Mouse (Mus musculus): Measurements from ENCODE around the gene Bfsp2. TPM values are rescaled to one million over a fixed set of nuclear protein-coding genes. Genes with fewer than 3 reads are reported as not detected.

The Bfsp2 gene
- polyA plus RNA-seq, 1 experiment from 2014 or later = 2.3 TPM

- Histone ChIP-seq H3K27ac (replicated peaks) (peak overlapping the region; percentile 35; the same call in 1 of the 2 replicates), H3K4me3 (no peak overlapping the region), H3K4me2 (replicated peaks) (no peak overlapping the region), H3K9me3 (no peaks in the 10 kb centered on the region), H3K27me3 (no peaks in the 10 kb centered on the region), H3K4me1 (peaks cover 10% of the 10 kb centered on the region), H3K36me3 (0 out of 2 replicates have a peak, but pooled peaks cover 2% of the 10 kb centered on the region), H3K9ac (replicated peaks) (no peak overlapping the region)
- WGBS = 47% methylated on average over 8 of the region's 8 CpGs
- ATAC-seq (replicated peaks) = no peak; the same call in 1 of the 2 replicates
Observed at GRCm38 (mm10) chr9:103480603-103481220, 492 bp upstream of the Bfsp2 start.

GRCm38 (mm10) chr9:103475414-103475813 lies 4.8 kb downstream of the Bfsp2 start:
- H3K4me2 ChIP-seq (replicated peaks) = no peak overlapping the region
- peaks cover 14% of the 10 kb centered on the region for H3K4me1 ChIP-seq
- no peak for ATAC-seq (replicated peaks)
- no peak overlapping the region for H3K9ac ChIP-seq (replicated peaks)
- H3K9me3 ChIP-seq = no peaks in the 10 kb centered on the region
- no peak overlapping the region for H3K27ac ChIP-seq (replicated peaks)
- no peak overlapping the region for H3K4me3 ChIP-seq
- no peaks in the 10 kb centered on the region for H3K27me3 ChIP-seq
- WGBS = 74% methylated on average over 6 of the region's 6 CpGs
- H3K36me3 ChIP-seq = no peaks in the 10 kb centered on the region

- peaks cover 10% of the 10 kb centered on the region for H3K4me1 ChIP-seq
- H3K9ac ChIP-seq (replicated peaks) = no peak overlapping the region
- H3K4me2 ChIP-seq (replicated peaks) = peak overlapping the region; percentile 18
- no peaks in the 10 kb centered on the region for H3K27me3 ChIP-seq
- 0 out of 2 replicates have a peak, but pooled peaks have one; percentile 57 for ATAC-seq (replicated peaks)
- H3K4me3 ChIP-seq = 0 out of 2 replicates have a peak overlapping the region, but pooled peaks have one; percentile 1
- no peaks in the 10 kb centered on the region for H3K36me3 ChIP-seq
- peak overlapping the region; percentile 53 for H3K27ac ChIP-seq (replicated peaks)
- 5% methylated on average over 13 of the region's 13 CpGs for WGBS
- no peaks in the 10 kb centered on the region for H3K9me3 ChIP-seq
Observed at GRCm38 (mm10) chr9:103473915-103474688, 6.1 kb downstream of the Bfsp2 start.

GRCm38 (mm10) chr9:103471784-103472183 lies 8.4 kb downstream of the Bfsp2 start:
- Histone ChIP-seq H3K4me3 (no peak overlapping the region), H3K4me2 (replicated peaks) (no peak overlapping the region), H3K27me3 (no peaks in the 10 kb centered on the region), H3K9ac (replicated peaks) (no peak overlapping the region), H3K4me1 (peaks cover 10% of the 10 kb centered on the region), H3K36me3 (no peaks in the 10 kb centered on the region), H3K9me3 (no peaks in the 10 kb centered on the region), H3K27ac (replicated peaks) (no peak overlapping the region)
- 35% methylated on average over 11 of the region's 11 CpGs for WGBS
- ATAC-seq (replicated peaks) = no peak

GRCm38 (mm10) chr9:103469516-103469915 lies 10.7 kb downstream of the Bfsp2 start:
- Histone ChIP-seq H3K9me3 (no peaks in the 10 kb centered on the region), H3K9ac (replicated peaks) (no peak overlapping the region), H3K27ac (replicated peaks) (no peak overlapping the region; the same call in 1 of the 2 replicates), H3K4me2 (replicated peaks) (no peak overlapping the region), H3K4me3 (no peak overlapping the region), H3K27me3 (no peaks in the 10 kb centered on the region), H3K36me3 (no peaks in the 10 kb centered on the region), H3K4me1 (peaks cover 22% of the 10 kb centered on the region)
- 70% methylated on average over 5 of the region's 5 CpGs for WGBS
- ATAC-seq (replicated peaks) = no peak

- Histone ChIP-seq H3K4me1 (peaks cover 16% of the 10 kb centered on the region), H3K4me2 (replicated peaks) (no peak overlapping the region), H3K4me3 (no peak overlapping the region), H3K27me3 (no peaks in the 10 kb centered on the region), H3K27ac (replicated peaks) (peak overlapping the region; percentile 28), H3K9me3 (no peaks in the 10 kb centered on the region), H3K9ac (replicated peaks) (no peak overlapping the region), H3K36me3 (no peaks in the 10 kb centered on the region)
- WGBS = 63% methylated on average over 7 of the region's 7 CpGs
- no peak for ATAC-seq (replicated peaks)
Observed at GRCm38 (mm10) chr9:103468911-103469310, 11.3 kb downstream of the Bfsp2 start.

- Histone ChIP-seq H3K27me3 (no peaks in the 10 kb centered on the region), H3K9me3 (no peaks in the 10 kb centered on the region), H3K4me2 (replicated peaks) (no peak overlapping the region), H3K4me1 (peaks cover 13% of the 10 kb centered on the region), H3K9ac (replicated peaks) (no peak overlapping the region), H3K27ac (replicated peaks) (peak overlapping the region; percentile 70), H3K4me3 (no peak overlapping the region), H3K36me3 (no peaks in the 10 kb centered on the region)
- ATAC-seq (replicated peaks) = peak; percentile 70
- 18% methylated on average over 13 of the region's 13 CpGs for WGBS
Observed at GRCm38 (mm10) chr9:103465711-103466220, 14.5 kb downstream of the Bfsp2 start.

GRCm38 (mm10) chr9:103465293-103465692 lies 14.9 kb downstream of the Bfsp2 start:
- 4% methylated on average over 1 of the region's 1 CpGs for WGBS
- Histone ChIP-seq H3K36me3 (no peaks in the 10 kb centered on the region), H3K4me2 (replicated peaks) (no peak overlapping the region), H3K9ac (replicated peaks) (no peak overlapping the region), H3K4me1 (peaks cover 13% of the 10 kb centered on the region), H3K4me3 (no peak overlapping the region), H3K9me3 (no peaks in the 10 kb centered on the region), H3K27me3 (no peaks in the 10 kb centered on the region), H3K27ac (replicated peaks) (peak overlapping the region; percentile 70)
- ATAC-seq (replicated peaks) = 0 out of 2 replicates have a peak, but pooled peaks have one; percentile 33

- Histone ChIP-seq H3K27ac (replicated peaks) (no peak overlapping the region), H3K9me3 (no peaks in the 10 kb centered on the region), H3K4me2 (replicated peaks) (no peak overlapping the region), H3K27me3 (no peaks in the 10 kb centered on the region), H3K4me3 (no peak overlapping the region), H3K4me1 (peaks cover 13% of the 10 kb centered on the region), H3K9ac (replicated peaks) (no peak overlapping the region), H3K36me3 (no peaks in the 10 kb centered on the region)
- WGBS = 66% methylated on average over 6 of the region's 6 CpGs
- no peak for ATAC-seq (replicated peaks)
Observed at GRCm38 (mm10) chr9:103463833-103464232, 16.4 kb downstream of the Bfsp2 start.

- H3K36me3 ChIP-seq = no peaks in the 10 kb centered on the region
- H3K9me3 ChIP-seq = no peaks in the 10 kb centered on the region
- no peak overlapping the region for H3K4me3 ChIP-seq
- no peaks in the 10 kb centered on the region for H3K27me3 ChIP-seq
- no peak overlapping the region for H3K9ac ChIP-seq (replicated peaks)
- WGBS = 58% methylated on average over 2 of the region's 2 CpGs
- H3K4me1 ChIP-seq = no peaks in the 10 kb centered on the region
- H3K27ac ChIP-seq (replicated peaks) = no peak overlapping the region
- no peak for ATAC-seq (replicated peaks)
- no peak overlapping the region for H3K4me2 ChIP-seq (replicated peaks)
Observed at GRCm38 (mm10) chr9:103459839-103460238, 20.4 kb downstream of the Bfsp2 start.

- no peak overlapping the region for H3K27ac ChIP-seq (replicated peaks)
- H3K9ac ChIP-seq (replicated peaks) = no peak overlapping the region
- no peaks in the 10 kb centered on the region for H3K27me3 ChIP-seq
- H3K36me3 ChIP-seq = no peaks in the 10 kb centered on the region
- H3K9me3 ChIP-seq = no peaks in the 10 kb centered on the region
- ATAC-seq (replicated peaks) = no peak
- H3K4me3 ChIP-seq = no peak overlapping the region
- WGBS = 93% methylated on average over 1 of the region's 1 CpGs
- H3K4me1 ChIP-seq = no peaks in the 10 kb centered on the region
- no peak overlapping the region for H3K4me2 ChIP-seq (replicated peaks)
Observed at GRCm38 (mm10) chr9:103459307-103459706, 20.9 kb downstream of the Bfsp2 start.

- no peaks in the 10 kb centered on the region for H3K4me1 ChIP-seq
- H3K36me3 ChIP-seq = no peaks in the 10 kb centered on the region
- 58% methylated on average over 6 of the region's 6 CpGs for WGBS
- H3K4me2 ChIP-seq (replicated peaks) = no peak overlapping the region
- no peaks in the 10 kb centered on the region for H3K27me3 ChIP-seq
- H3K9me3 ChIP-seq = no peaks in the 10 kb centered on the region
- no peak overlapping the region for H3K9ac ChIP-seq (replicated peaks)
- no peak for ATAC-seq (replicated peaks)
- no peak overlapping the region for H3K4me3 ChIP-seq
- H3K27ac ChIP-seq (replicated peaks) = no peak overlapping the region
Observed at GRCm38 (mm10) chr9:103449651-103450050, 30.6 kb downstream of the Bfsp2 start.
